Mouse (Mus musculus) megakaryocyte, embryonic 14.5 days (primary cell): ENCODE measurements around the gene Samsn1.

Experiments used
- FLI1 ChIP-seq: IDR thresholded peaks from 2 replicates; pipeline ENCODE4 v1.6.1; 2012; ENCODE audit warnings: low read length, inconsistent platforms, mixed read lengths
- GATA1 ChIP-seq: IDR thresholded peaks from 3 replicates; pipeline ENCODE4 v1.6.1; 2012; ENCODE audit warnings: mixed read lengths, low read length, inconsistent platforms, borderline replicate concordance

DNA sequence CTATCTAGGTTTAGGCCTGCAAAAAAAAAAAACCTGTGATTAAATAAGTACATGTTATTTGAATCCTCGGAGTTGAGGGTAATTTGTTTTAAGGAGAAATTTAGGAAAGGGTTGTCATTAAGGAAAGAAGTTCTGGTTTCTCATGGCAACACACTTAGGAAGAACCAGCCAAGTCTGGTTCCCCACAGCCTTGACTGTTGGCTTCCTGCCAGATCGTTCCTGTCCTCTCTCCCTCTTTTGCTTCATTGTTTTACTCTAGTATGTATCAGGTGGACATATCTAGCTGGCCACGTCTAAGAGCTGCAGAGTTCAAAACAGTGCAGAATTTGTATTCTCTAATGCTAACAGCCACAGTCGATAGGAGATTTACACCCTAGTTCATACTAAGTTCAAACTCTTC is 146.2 kb downstream of the Samsn1 start:
- TF ChIP-seq GATA1 (no peak), FLI1 (no peak)
